Mouse (Mus musculus) C2C12 (cell line): ENCODE data around the gene Cym. TPM values are rescaled to one million over a fixed set of nuclear protein-coding genes. Genes with fewer than 3 reads are reported as not detected.

Experiments used
- H3K27me3 ChIP-seq: one replicate; pipeline ENCODE4 v1.6.1; 2011; ENCODE audit not compliant: control insufficient read depth, insufficient read depth, insufficient read length
- H3K36me3 ChIP-seq: one replicate; pipeline ENCODE4 v1.6.1; 2011; ENCODE audit not compliant: control insufficient read depth, insufficient read depth
- H3K4me3 ChIP-seq: one replicate; pipeline ENCODE4 v1.5.1; 2011; ENCODE audit warnings: mild to moderate bottlenecking, control low read depth; ENCODE audit not compliant: poor library complexity, insufficient read depth, severe bottlenecking
- H3K79me2 ChIP-seq: one replicate; pipeline ENCODE4 v1.6.1; 2011; ENCODE audit not compliant: control insufficient read depth, insufficient read depth
- H3K79me3 ChIP-seq: one replicate; pipeline ENCODE4 v1.6.1; 2011; ENCODE audit warnings: low read depth, control low read depth
- H3ac ChIP-seq: one replicate; pipeline ENCODE3; 2011; ENCODE audit warnings: low read depth; ENCODE audit not compliant: control insufficient read depth, insufficient read length
- CEBPB ChIP-seq: IDR thresholded peaks from one replicate; pipeline ENCODE4 v1.6.1; 2011; ENCODE audit warnings: low read depth, mild to moderate bottlenecking, control low read depth, moderate library complexity
- CTCF ChIP-seq: IDR thresholded peaks from one replicate; pipeline ENCODE4 v1.5.1; 2011; ENCODE audit not compliant: control insufficient read depth, insufficient read depth, insufficient read length
- FOSL1 ChIP-seq: IDR thresholded peaks from one replicate; pipeline ENCODE4 v1.8.0; 2011; ENCODE audit warnings: mild to moderate bottlenecking, low read length; ENCODE audit not compliant: poor library complexity, insufficient read depth, severe bottlenecking
- MAX ChIP-seq: IDR thresholded peaks from one replicate; pipeline ENCODE4 v1.6.1; 2011; ENCODE audit warnings: mild to moderate bottlenecking, control low read depth
- MYOD1 ChIP-seq: IDR thresholded peaks from one replicate; pipeline ENCODE4 v1.6.1; 2011; ENCODE audit warnings: low read depth; ENCODE audit not compliant: control insufficient read depth, insufficient read length
- MYOG ChIP-seq: IDR thresholded peaks from one replicate; pipeline ENCODE4 v1.6.1; 2011; ENCODE audit not compliant: control insufficient read depth, insufficient read length; ENCODE audit errors: extremely low read depth
- USF1 ChIP-seq: IDR thresholded peaks from one replicate; pipeline ENCODE4 v1.6.1; 2011; ENCODE audit warnings: low read depth, mild to moderate bottlenecking, control low read depth, moderate library complexity
- polyA plus RNA-seq: library from polyadenylated mRNA; unstranded; fragments of >200 nt; fragmentation: generic; extraction: Trizol; gene quantifications from one replicate; pipeline ENCODE4 v1.2.1, GENCODE M21; 2012; ENCODE audit warnings: missing spikeins

Gene Cym
- polyA plus RNA-seq, 1 experiment: not detected

DNA sequence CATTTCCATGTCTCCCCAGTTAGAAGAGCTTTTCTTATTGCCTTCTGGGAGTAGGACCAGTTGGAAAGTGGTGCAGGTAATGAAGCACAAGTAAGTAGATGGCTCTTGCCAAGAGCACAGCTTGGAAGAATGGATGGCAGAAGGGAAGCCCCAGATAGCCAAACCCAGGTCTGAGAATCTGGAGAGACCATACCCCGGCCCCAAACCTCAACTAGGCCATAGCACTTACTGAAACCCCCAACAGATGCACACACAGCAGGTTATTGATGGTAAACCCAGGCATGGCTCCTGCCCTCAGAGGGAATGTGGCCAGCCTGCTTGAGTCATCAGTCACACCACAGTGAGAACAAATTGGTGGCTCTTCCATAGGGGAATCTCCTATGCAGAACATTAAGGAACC, 49.0 kb downstream of the Cym start:
- H3K27me3 ChIP-seq: peaks cover 3% of the 10 kb centered on the region
- H3K36me3 ChIP-seq: no peaks in the 10 kb centered on the region
- H3K4me3 ChIP-seq: no peak overlapping the region
- no peaks in the 10 kb centered on the region for H3K79me3 ChIP-seq
- H3K79me2 ChIP-seq: no peaks in the 10 kb centered on the region
- no peak overlapping the region for H3ac ChIP-seq
- TF ChIP-seq CTCF (no peak), MAX (no peak), MYOG (no peak), FOSL1 (no peak), USF1 (no peak), CEBPB (no peak), MYOD1 (no peak)

- Histone ChIP-seq H3K79me3 (no peaks in the 10 kb centered on the region), H3K4me3 (no peak overlapping the region), H3ac (no peak overlapping the region), H3K27me3 (peaks cover 8% of the 10 kb centered on the region), H3K36me3 (no peaks in the 10 kb centered on the region), H3K79me2 (no peaks in the 10 kb centered on the region)
- TF ChIP-seq USF1 (no peak), FOSL1 (no peak), CEBPB (no peak), MYOG (no peak), CTCF (no peak), MYOD1 (no peak), MAX (no peak)
Measured at GRCm38 (mm10) chr3:107171964-107172363, 49.6 kb downstream of the Cym start.

GRCm38 (mm10) chr3:107169552-107169951, 52.0 kb downstream of the Cym start:
- no peak overlapping the region for H3K4me3 ChIP-seq
- H3K79me2 ChIP-seq: no peaks in the 10 kb centered on the region
- no peaks in the 10 kb centered on the region for H3K79me3 ChIP-seq
- H3ac ChIP-seq: no peak overlapping the region
- TF ChIP-seq FOSL1 (no peak), MYOD1 (no peak), CTCF (no peak)
- no peaks in the 10 kb centered on the region for H3K36me3 ChIP-seq
- H3K27me3 ChIP-seq: peaks cover 8% of the 10 kb centered on the region

DNA sequence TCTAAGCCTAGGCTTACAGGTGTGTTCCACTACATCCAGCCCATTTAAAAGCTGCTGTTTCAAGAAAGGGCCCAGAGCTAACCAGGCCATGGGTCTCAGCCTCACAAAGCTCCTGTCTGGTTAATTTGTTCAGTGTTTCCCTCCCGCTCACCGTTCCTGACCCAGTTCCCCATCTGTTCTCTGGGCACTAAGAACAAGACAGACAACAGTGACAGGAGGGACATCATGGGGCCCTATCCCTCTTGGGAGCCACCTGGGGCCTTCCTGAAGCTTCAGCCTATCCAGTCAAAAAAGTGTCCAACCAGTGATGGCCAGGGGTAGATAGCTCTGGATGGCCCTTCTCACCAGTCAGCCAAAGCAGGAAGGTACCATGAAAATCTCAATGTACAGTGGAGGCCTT, 58.8 kb downstream of the Cym start:
- Histone ChIP-seq H3K27me3 (peaks cover 19% of the 10 kb centered on the region), H3ac (no peak overlapping the region), H3K79me2 (no peaks in the 10 kb centered on the region), H3K79me3 (no peaks in the 10 kb centered on the region), H3K4me3 (no peak overlapping the region), H3K36me3 (no peaks in the 10 kb centered on the region)
- TF ChIP-seq CTCF: no peak
- no peak for TF ChIP-seq USF1
- no peak for TF ChIP-seq MYOD1
- no peak for TF ChIP-seq CEBPB
- no peak for TF ChIP-seq FOSL1
- TF ChIP-seq MYOG: no peak
- TF ChIP-seq MAX: no peak

Other genes starting within 250 kb of the Cym start
- 0.04 TPM for gene Kcna3, start 185.6 kb downstream of the Cym start, polyA plus RNA-seq
- not detected for gene Kcna2, start 120.6 kb downstream of the Cym start, polyA plus RNA-seq
- gene Kcna10, start 38.7 kb downstream of the Cym start, polyA plus RNA-seq: not detected
- gene A630076J17Rik, start 8.9 kb upstream of the Cym start, polyA plus RNA-seq: 0.02 TPM
- gene Prok1, start 18.0 kb upstream of the Cym start, polyA plus RNA-seq: not detected
- 163 TPM for gene Lamtor5, start 57.1 kb upstream of the Cym start, polyA plus RNA-seq
- gene Slc16a4, start 69.5 kb upstream of the Cym start, polyA plus RNA-seq: 0.20 TPM
- 7.2 TPM for gene Rbm15, start 111.9 kb upstream of the Cym start, polyA plus RNA-seq
- not detected for gene Kcnc4, start 237.8 kb upstream of the Cym start, polyA plus RNA-seq